Mouse (Mus musculus): ENCODE results near the gene Cdh16.

DNA sequence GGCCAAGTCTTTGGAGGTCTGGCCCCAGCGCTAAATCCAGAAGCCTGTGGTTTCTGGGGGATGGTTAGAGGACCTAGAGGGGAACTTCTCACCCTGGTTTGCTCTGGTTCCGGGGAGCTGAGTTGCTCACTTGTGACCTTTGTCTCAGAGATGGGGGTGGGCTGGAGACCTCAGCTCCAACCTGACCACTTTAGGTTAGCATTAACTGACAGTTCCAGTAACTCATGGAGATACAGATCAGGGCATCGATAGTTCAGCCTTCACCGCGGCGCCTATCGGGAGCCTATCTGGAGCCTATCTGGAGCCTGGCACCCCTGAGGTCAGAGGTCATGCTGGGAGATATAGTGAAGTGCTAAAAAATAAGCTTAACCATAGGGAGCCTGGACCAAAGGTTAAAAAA lies 67.0 kb downstream of the Cdh16 start:
- TF ChIP-seq CTCF (IDR thresholded peaks at IDR 0.05; ENCODE audit: low read depth, low read length) = no peak
- no peak for TF ChIP-seq POLR2A (IDR thresholded peaks at IDR 0.05; ENCODE audit: insufficient read depth, low read length)
- TF ChIP-seq EP300 (IDR thresholded peaks at IDR 0.05; ENCODE audit: insufficient read depth, low read depth, low read length) = no peak

All from ES-Bruce4 (cell line).